Mouse (Mus musculus): ENCODE measurements around the gene Vps37d.

- no peak for TF ChIP-seq ZNF384 (IDR thresholded peaks at IDR 0.05; ENCODE audit: low read depth, low read length)
- no peak for TF ChIP-seq CHD2 (IDR thresholded peaks at IDR 0.05; ENCODE audit: low read depth, low read length)
- no peak for TF ChIP-seq ZC3H11A (IDR thresholded peaks at IDR 0.05; ENCODE audit: borderline replicate concordance, low read depth, low read length)
- no peak for TF ChIP-seq HCFC1 (IDR thresholded peaks at IDR 0.05; ENCODE audit: borderline replicate concordance, insufficient read depth, low read length)
Observed at GRCm38 (mm10) chr5:135048539-135048938, 29.5 kb downstream of the Vps37d start.
